In genomic region chr7:97029151-97029550, GRCm38 (mm10) we compare ENCODE assay signal across 17 mouse cellular contexts. TPM values are rescaled to one million over a fixed set of nuclear protein-coding genes. Genes with fewer than 3 reads are reported as not detected.
DNase-seq lines count a peak whose midpoint lies in the region; ATAC-seq and TF ChIP-seq lines count a peak whose summit lies in the region.
"Had no signal": no experiment of that assay in that cellular context is flagged by ENCODE, and none has a peak within 500 bp of the region (broad histone marks: within the 10 kb centered on the region; RNA-seq: fewer than 3 reads in every experiment).

No protein-coding gene starts in this region.

- DNase-seq in lung, postnatal 0 days (ENCODE audit: low spot score): peak; percentile 17
- no peak for DNase-seq in lung, adult 2 months
- peak; percentile 46 for DNase-seq in lung, postnatal 36 days
- no peak for DNase-seq in kidney, adult 11 months
- no peak for DNase-seq in urinary bladder, postnatal 36 days (ENCODE audit: low spot score in 2 of 2)
- no peak for DNase-seq in hindbrain, embryonic 14.5 days (ENCODE audit: low spot score)
- DNase-seq: cerebellum, adult 11 months; cerebellum, postnatal 25 days; heart, adult 11 months; kidney, adult 9 months; kidney, postnatal 4 days; lung, embryonic 14.5 days; thymus, adult 2 months had no signal

- TF ChIP-seq POLR2A in lung, adult 2 months (IDR thresholded peaks at IDR 0.05; ENCODE audit: borderline replicate concordance, extremely low read depth, low read depth, low read length): no peak
- TF ChIP-seq POLR2A in bone marrow, adult 2 months (IDR thresholded peaks at IDR 0.05; ENCODE audit: borderline replicate concordance, control insufficient read depth, low read depth, low read length): no peak

- H3K9ac ChIP-seq in lung, postnatal 0 days (replicated peaks; ENCODE audit: low read depth): no peak overlapping the region
- no peak overlapping the region for H3K9ac ChIP-seq in heart, embryonic 11.5 days (ENCODE audit: low read depth, low read length)
- no peak overlapping the region for H3K9ac ChIP-seq in hindbrain, embryonic 14.5 days
- H3K9ac ChIP-seq: lung, embryonic 14.5 days; midbrain, embryonic 12.5 days had no signal

- no peak overlapping the region for H3K4me3 ChIP-seq in lung, postnatal 0 days (ENCODE audit: low read depth, low read length)
- H3K4me3 ChIP-seq in lung, adult 2 months (replicated peaks; ENCODE audit: extremely low read depth, low read depth, low read length): no peak overlapping the region
- H3K4me3 ChIP-seq in bone marrow, adult 2 months (replicated peaks; ENCODE audit: control insufficient read depth, low read depth, low read length): no peak overlapping the region
- no peak overlapping the region for H3K4me3 ChIP-seq in heart, embryonic 11.5 days (ENCODE audit: low read depth, low read length)
- H3K4me3 ChIP-seq in hindbrain, embryonic 14.5 days (replicated peaks; ENCODE audit: low read length): no peak overlapping the region
- H3K4me3 ChIP-seq: midbrain, embryonic 12.5 days had no signal

- no peaks in the 10 kb centered on the region for H3K9me3 ChIP-seq in lung, postnatal 0 days (ENCODE audit: low read length)
- no peaks in the 10 kb centered on the region for H3K9me3 ChIP-seq in heart, embryonic 11.5 days (replicated peaks; ENCODE audit: control insufficient read depth, low read length)
- no peaks in the 10 kb centered on the region for H3K9me3 ChIP-seq in hindbrain, embryonic 14.5 days (ENCODE audit: control insufficient read depth, low read length)
- H3K9me3 ChIP-seq: midbrain, embryonic 12.5 days had no signal

- ATAC-seq in lung, postnatal 0 days: no peak
- ATAC-seq in heart, embryonic 11.5 days (replicated peaks; ENCODE audit: insufficient number of reproducible peaks, low FRiP score, low TSS enrichment): no peak
- no peak for ATAC-seq in hindbrain, embryonic 14.5 days (ENCODE audit: low FRiP score)
- ATAC-seq: forebrain, embryonic 14.5 days had no signal

- no peaks in the 10 kb centered on the region for H3K36me3 ChIP-seq in lung, postnatal 0 days (ENCODE audit: insufficient read depth, low read length)
- H3K36me3 ChIP-seq in heart, embryonic 11.5 days (ENCODE audit: control insufficient read depth, insufficient read depth, low read length): no peaks in the 10 kb centered on the region
- H3K36me3 ChIP-seq in hindbrain, embryonic 14.5 days (replicated peaks; ENCODE audit: control insufficient read depth, insufficient read depth): no peaks in the 10 kb centered on the region

- no peak for TF ChIP-seq CTCF in lung, postnatal 0 days (IDR thresholded peaks at IDR 0.05)
- TF ChIP-seq CTCF in lung, adult 2 months (IDR thresholded peaks at IDR 0.05; ENCODE audit: insufficient read depth, low read length): no peak
- no peak for TF ChIP-seq CTCF in bone marrow, adult 2 months (IDR thresholded peaks at IDR 0.05; ENCODE audit: control insufficient read depth, insufficient read depth, low read length)

- WGBS in lung, postnatal 0 days: 90% methylated on average over 10 of the region's 10 CpGs
- WGBS in lung, adult 2 months: 90% methylated on average over 10 of the region's 10 CpGs
- WGBS in bone marrow, adult 2 months: 72% methylated on average over 10 of the region's 10 CpGs
- WGBS in heart, embryonic 11.5 days (ENCODE audit: insufficient replicate concordance): 91% methylated on average over 10 of the region's 10 CpGs
- WGBS in hindbrain, embryonic 14.5 days: 96% methylated on average over 10 of the region's 10 CpGs

- TF ChIP-seq EP300 in lung, postnatal 0 days (IDR thresholded peaks at IDR 0.05): no peak

- H3K4me2 ChIP-seq in lung, postnatal 0 days (replicated peaks; ENCODE audit: low read depth, low read length): no peak overlapping the region
- no peak overlapping the region for H3K4me2 ChIP-seq in heart, embryonic 11.5 days
- no peak overlapping the region for H3K4me2 ChIP-seq in hindbrain, embryonic 14.5 days (replicated peaks)
- H3K4me2 ChIP-seq: lung, embryonic 14.5 days; midbrain, embryonic 12.5 days had no signal

- H3K4me1 ChIP-seq in lung, postnatal 0 days (ENCODE audit: insufficient read depth, low read depth, low read length): no peaks in the 10 kb centered on the region
- no peaks in the 10 kb centered on the region for H3K4me1 ChIP-seq in lung, adult 2 months (ENCODE audit: control insufficient read depth, insufficient read depth, low read length)
- H3K4me1 ChIP-seq in bone marrow, adult 2 months (ENCODE audit: control insufficient read depth, insufficient read depth, low read length): no peaks in the 10 kb centered on the region; the same call in 1 of the 2 replicates
- H3K4me1 ChIP-seq in heart, embryonic 11.5 days (ENCODE audit: control insufficient read depth, insufficient read depth, low read length): peaks cover 6% of the 10 kb centered on the region
- no peaks in the 10 kb centered on the region for H3K4me1 ChIP-seq in hindbrain, embryonic 14.5 days (replicated peaks; ENCODE audit: control insufficient read depth, insufficient read depth, low read length)
- H3K4me1 ChIP-seq: midbrain, embryonic 12.5 days had no signal

- H3K27me3 ChIP-seq in lung, postnatal 0 days (replicated peaks; ENCODE audit: insufficient read depth, low read length): no peaks in the 10 kb centered on the region
- no peaks in the 10 kb centered on the region for H3K27me3 ChIP-seq in heart, embryonic 11.5 days (ENCODE audit: control insufficient read depth, insufficient read depth, low read length)
- no peaks in the 10 kb centered on the region for H3K27me3 ChIP-seq in hindbrain, embryonic 14.5 days (ENCODE audit: control insufficient read depth, insufficient read depth, low read length)
- H3K27me3 ChIP-seq: midbrain, embryonic 12.5 days had no signal

- H3K27ac ChIP-seq in lung, postnatal 0 days (ENCODE audit: low read length): no peak overlapping the region
- H3K27ac ChIP-seq in bone marrow, adult 2 months (ENCODE audit: control insufficient read depth, insufficient read depth, low read depth, low read length, poor library complexity): peak overlapping the region; percentile 61; the same call in 1 of the 2 replicates
- H3K27ac ChIP-seq in heart, embryonic 11.5 days (ENCODE audit: low read depth, low read length): no peak overlapping the region
- no peak overlapping the region for H3K27ac ChIP-seq in hindbrain, embryonic 14.5 days
- H3K27ac ChIP-seq: midbrain, embryonic 12.5 days had no signal

RNA-seq across cellular contexts. Expression of gene Gab2, which starts 52.2 kb away (rescaled TPM):
- 7.0 and 7.7 TPM in 2 replicates for polyA plus RNA-seq in lung, postnatal 0 days (2015; fragmentation: Nextera tagmentation; extraction: Ambion mirVana)
- 22.6 and 25.8 TPM in 2 replicates for polyA plus RNA-seq in lung, adult 2 months (2012; rRNA removed)
- polyA plus RNA-seq in bone marrow, adult 2 months (2011; ENCODE audit: insufficient read depth, insufficient read length, low replicate concordance, missing spikeins): 4.4 and 9.2 TPM in 2 replicates
- polyA plus RNA-seq in heart, embryonic 11.5 days (2014; fragmentation: Nextera tagmentation; extraction: Ambion mirVana): 5.7 and 7.4 TPM in 2 replicates
- 19.4 and 20.7 TPM in 2 replicates for polyA plus RNA-seq in hindbrain, embryonic 14.5 days (2014; fragmentation: Nextera tagmentation; extraction: Ambion mirVana)

Comparison
In these comparisons a context has a peak if more than half of its experiments do, and no peak if none do; other contexts are left out.
1. DNase-seq: peak in lung, postnatal 0 days (single experiment) and lung, postnatal 36 days (single experiment); none in lung, adult 2 months (single experiment), kidney, adult 11 months (single experiment), urinary bladder, postnatal 36 days (0 of 2) and hindbrain, embryonic 14.5 days (single experiment).